In the genomic region with DNA sequence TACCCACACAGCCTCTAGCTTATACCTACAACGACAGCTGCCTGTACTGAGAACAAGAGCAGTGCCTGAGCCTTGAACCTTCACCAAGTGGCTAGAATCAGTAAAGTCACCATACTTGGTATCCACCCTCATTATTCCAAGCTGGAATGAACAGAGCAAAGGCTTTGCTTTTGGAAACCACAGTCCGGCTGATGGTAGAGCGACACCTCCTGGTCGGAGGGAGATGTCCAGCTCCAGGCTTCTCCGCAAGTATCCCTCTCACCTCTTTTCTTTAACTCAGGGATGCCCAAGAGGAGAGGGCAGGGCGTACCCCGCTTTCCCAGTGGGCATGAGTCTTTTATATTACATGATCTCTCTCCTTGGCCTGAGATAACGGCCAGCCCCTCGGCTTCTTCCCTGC, we compare ENCODE assay signal across 10 mouse cellular contexts. TPM values are rescaled to one million over a fixed set of nuclear protein-coding genes. Genes with fewer than 3 reads are reported as not detected.
DNase-seq lines count a peak whose midpoint lies in the region; ATAC-seq and TF ChIP-seq lines count a peak whose summit lies in the region.
"Had no signal": no experiment of that assay in that cellular context is flagged by ENCODE, and none has a peak within 500 bp of the region (broad histone marks: within the 10 kb centered on the region; RNA-seq: fewer than 3 reads in every experiment).

No protein-coding gene starts in this region.

- H3K36me3 ChIP-seq in heart, adult 2 months (ENCODE audit: control insufficient read depth, insufficient read depth, low read length): no peaks in the 10 kb centered on the region
- no peaks in the 10 kb centered on the region for H3K36me3 ChIP-seq in lung, postnatal 0 days (ENCODE audit: insufficient read depth, low read length)
- H3K36me3 ChIP-seq: liver, embryonic 13.5 days had no signal

- TF ChIP-seq CTCF in heart, adult 2 months (IDR thresholded peaks at IDR 0.05): peak; percentile 80
- peak; percentile 75 for TF ChIP-seq CTCF in lung, postnatal 0 days (IDR thresholded peaks at IDR 0.05)

- no peak for ATAC-seq in lung, postnatal 0 days

- no peak overlapping the region for H3K4me3 ChIP-seq in heart, adult 2 months
- no peak overlapping the region for H3K4me3 ChIP-seq in lung, postnatal 0 days (ENCODE audit: low read depth, low read length)
- H3K4me3 ChIP-seq: liver, embryonic 13.5 days had no signal

- 39% methylated on average over 9 of the region's 9 CpGs for whole genome bisulfite sequencing in heart, adult 2 months
- 48% methylated on average over 9 of the region's 9 CpGs for WGBS in lung, postnatal 0 days

- H3K4me1 ChIP-seq in heart, adult 2 months (ENCODE audit: control insufficient read depth, insufficient read depth, low read length): peaks cover 3% of the 10 kb centered on the region; the same call in 1 of the 2 replicates
- peaks cover 5% of the 10 kb centered on the region for H3K4me1 ChIP-seq in lung, postnatal 0 days (ENCODE audit: insufficient read depth, low read depth, low read length)

- no peaks in the 10 kb centered on the region for H3K79me2 ChIP-seq in heart, adult 2 months (replicated peaks; ENCODE audit: control insufficient read depth, insufficient read depth, low read length)

- intact Hi-C loops in heart, adult 2 months (cut with DNase I): loop anchor here (1.0 to 2.0 kb wide), 3 partner anchors 26 to 76 kb away; no protein-coding TSS in a partner anchor

- no peak overlapping the region for H3K9ac ChIP-seq in heart, adult 2 months (ENCODE audit: low read depth, low read length)
- no peak overlapping the region for H3K9ac ChIP-seq in lung, postnatal 0 days (replicated peaks; ENCODE audit: low read depth)
- H3K9ac ChIP-seq: liver, embryonic 13.5 days had no signal

- TF ChIP-seq EP300 in heart, adult 2 months (IDR thresholded peaks at IDR 0.05; ENCODE audit: insufficient read depth, low read depth, low read length): 0 out of 2 replicates have a peak, but pooled peaks have one; percentile 27
- TF ChIP-seq EP300 in lung, postnatal 0 days (IDR thresholded peaks at IDR 0.05): no peak

- no peaks in the 10 kb centered on the region for H3K9me3 ChIP-seq in lung, postnatal 0 days (ENCODE audit: low read length)
- H3K9me3 ChIP-seq: liver, embryonic 13.5 days had no signal

- H3K27ac ChIP-seq in heart, adult 2 months: no peak overlapping the region
- H3K27ac ChIP-seq in lung, postnatal 0 days (ENCODE audit: low read length): no peak overlapping the region
- H3K27ac ChIP-seq: liver, embryonic 13.5 days had no signal

- H3K27me3 ChIP-seq in heart, adult 2 months (ENCODE audit: control insufficient read depth, insufficient read depth, low read length): no peaks in the 10 kb centered on the region
- H3K27me3 ChIP-seq in lung, postnatal 0 days (replicated peaks; ENCODE audit: insufficient read depth, low read length): no peaks in the 10 kb centered on the region

- no peak overlapping the region for H3K4me2 ChIP-seq in lung, postnatal 0 days (replicated peaks; ENCODE audit: low read depth, low read length)
- H3K4me2 ChIP-seq: liver, embryonic 13.5 days had no signal

- DNase-seq in heart, adult 2 months: peak in 1 of 2 experiments; percentile 55
- no peak for DNase-seq in heart, adult 8-10 months (ENCODE audit: low spot score)
- peak; percentile 57 for DNase-seq in lung, postnatal 0 days (ENCODE audit: low spot score)
- DNase-seq in lung, postnatal 25 days (ENCODE audit: low spot score): no peak
- DNase-seq in embryo, embryonic 11 days: peak; percentile 47
- peak; percentile 59 for DNase-seq in retina, embryonic 14.5 days (ENCODE audit: low spot score)
- DNase-seq in frontal cortex, postnatal 25 days (ENCODE audit: low spot score in 2 of 2): no peak
- DNase-seq in spleen, postnatal 36 days (ENCODE audit: low spot score in 2 of 2): no peak
- DNase-seq: liver, embryonic 13.5 days; right cerebral cortex, adult 18-20 months had no signal

- no peak for TF ChIP-seq POLR2A in heart, adult 2 months (IDR thresholded peaks at IDR 0.05; ENCODE audit: insufficient read depth, low read depth, low read length)

RNA-seq across cellular contexts. Expression of gene Srarp, which starts 6.1 kb away (rescaled TPM):
- total RNA-seq in heart, adult 2 months (2021): 1 to 10 TPM; 1.6 to 2.2 TPM
- polyA plus RNA-seq in heart, adult 2 months (2012; rRNA removed): 0.94 and 2.4 TPM in 2 replicates
- total RNA-seq in heart, adult 8-10 months (2022): 1 to 10 TPM in 1 of 4 experiments, under 1 TPM in 3; 0.82 to 1.5 (median 0.93) TPM
- not detected in 2 replicates for polyA plus RNA-seq in lung, postnatal 0 days (2015; fragmentation: Nextera tagmentation; extraction: Ambion mirVana)
- polyA plus RNA-seq: liver, embryonic 13.5 days had no signal

RNA-seq across cellular contexts. Expression of gene Hspb7, which starts 9.3 kb away (rescaled TPM):
- total RNA-seq in heart, adult 2 months (2021): 1,000 to 10,000 TPM; 1,066 to 1,498 TPM
- 973 and 1,028 TPM in 2 replicates for polyA plus RNA-seq in heart, adult 2 months (2012; rRNA removed)
- 1,000 to 10,000 TPM; 1,512 to 1,942 (median 1,609) TPM for total RNA-seq in heart, adult 8-10 months (2022)
- 1.9 and 2.3 TPM in 2 replicates for polyA plus RNA-seq in lung, postnatal 0 days (2015; fragmentation: Nextera tagmentation; extraction: Ambion mirVana)

RNA-seq across cellular contexts. Expression of gene Clcnkb, which starts 14.0 kb away (rescaled TPM):
- total RNA-seq in heart, adult 2 months (2021): under 1 TPM; 0.43 to 0.57 TPM
- polyA plus RNA-seq in heart, adult 2 months (2012; rRNA removed): 2.1 and 4.6 TPM in 2 replicates
- total RNA-seq in heart, adult 8-10 months (2022): 1 to 10 TPM in 1 of 4 experiments, under 1 TPM in 3; 0.33 to 1.5 (median 0.59) TPM
- polyA plus RNA-seq in lung, postnatal 0 days (2015; fragmentation: Nextera tagmentation; extraction: Ambion mirVana): not detected in 2 replicates
- polyA plus RNA-seq: liver, embryonic 13.5 days had no signal

RNA-seq across cellular contexts. Expression of gene Zbtb17, which starts 14.6 kb away (rescaled TPM):
- total RNA-seq in heart, adult 2 months (2021): 10 to 100 TPM; 22.9 to 26.4 TPM
- polyA plus RNA-seq in heart, adult 2 months (2012; rRNA removed): 23.3 and 29.9 TPM in 2 replicates
- total RNA-seq in heart, adult 8-10 months (2022): 10 to 100 TPM; 24.8 to 28.4 (median 26.5) TPM
- polyA plus RNA-seq in lung, postnatal 0 days (2015; fragmentation: Nextera tagmentation; extraction: Ambion mirVana): 14.1 and 14.3 TPM in 2 replicates

RNA-seq across cellular contexts. Expression of gene Clcnka, which starts 31.3 kb away (rescaled TPM):
- total RNA-seq in heart, adult 2 months (2021): not detected
- polyA plus RNA-seq in heart, adult 2 months (2012; rRNA removed): 0.04 TPM in 1 of 2 replicates, not detected in the other
- not detected for total RNA-seq in heart, adult 8-10 months (2022)
- polyA plus RNA-seq in lung, postnatal 0 days (2015; fragmentation: Nextera tagmentation; extraction: Ambion mirVana): 0.07 and 0.11 TPM in 2 replicates
- polyA plus RNA-seq: liver, embryonic 13.5 days had no signal

Comparison
In these comparisons a context has a peak if more than half of its experiments do, and no peak if none do; other contexts are left out.
1. DNase-seq: peak in lung, postnatal 0 days (single experiment), embryo, embryonic 11 days (single experiment) and retina, embryonic 14.5 days (single experiment); none in heart, adult 8-10 months (single experiment), lung, postnatal 25 days (single experiment), frontal cortex, postnatal 25 days (0 of 2) and spleen, postnatal 36 days (0 of 2).